Mouse (Mus musculus) midbrain, embryonic 11.5 days (tissue): ENCODE data around the gene Galnt9. TPM values are rescaled to one million over a fixed set of nuclear protein-coding genes. Genes with fewer than 3 reads are reported as not detected.

Experiments
- ATAC-seq: fragments of 200-750 bp; cut with Nextera tagmentation; 2 replicates; pipeline ENCODE4 v1.8.0; 2017; ENCODE audit warnings: moderate TSS enrichment, moderate library complexity; ENCODE audit not compliant: low FRiP score
- DNase-seq: peaks from one replicate; pipeline ENCODE4 v3.0.0; 2015; ENCODE audit warnings: low spot score; ENCODE audit errors: missing footprints
- H3K27ac ChIP-seq: fragments of 300-500 bp; sonication (generic); 2 replicates; pipeline ENCODE4 v1.5.1; 2014; ENCODE audit warnings: low read depth, low read length
- H3K27me3 ChIP-seq: fragments of 300-500 bp; sonication (generic); 2 replicates; pipeline ENCODE4 v1.6.1; 2014; ENCODE audit warnings: mild to moderate bottlenecking, low read length, moderate library complexity, mixed read lengths; ENCODE audit not compliant: control insufficient read depth, insufficient read depth
- H3K36me3 ChIP-seq: fragments of 300-500 bp; sonication (generic); 2 replicates; pipeline ENCODE4 v1.6.1; 2014; ENCODE audit warnings: mild to moderate bottlenecking, low read length, moderate library complexity, mixed read lengths; ENCODE audit not compliant: control insufficient read depth, insufficient read depth
- H3K4me1 ChIP-seq: fragments of 300-500 bp; sonication (generic); 2 replicates; pipeline ENCODE4 v1.6.1; 2014; ENCODE audit warnings: low read length; ENCODE audit not compliant: control insufficient read depth, insufficient read depth
- H3K4me2 ChIP-seq: fragments of 300-500 bp; sonication (generic); 2 replicates; pipeline ENCODE4 v1.6.1; 2014; ENCODE audit warnings: mild to moderate bottlenecking, moderate library complexity
- H3K4me3 ChIP-seq: fragments of 300-500 bp; sonication (generic); 2 replicates; pipeline ENCODE4 v1.5.1; 2014; ENCODE audit warnings: low read depth, low read length
- H3K9ac ChIP-seq: fragments of 300-500 bp; sonication (generic); 2 replicates; pipeline ENCODE4 v1.6.1; 2014; ENCODE audit warnings: low read length
- H3K9me3 ChIP-seq: fragments of 300-500 bp; sonication (generic); 2 replicates; pipeline ENCODE4 v1.6.1; 2016; ENCODE audit warnings: low read length; ENCODE audit not compliant: control insufficient read depth
- whole genome bisulfite sequencing: fragments of 180-500 bp; shearing (Covaris S2); extraction: QIAGEN DNeasy Blood & Tissue Kit; methylation state at CpG from one replicate; pipeline ENCODE4 v1.1.7; 2014; 5-methylcytosine and 5-hydroxymethylcytosine counted together
- polyA plus RNA-seq: library from polyadenylated mRNA; unstranded; fragments of >200 nt; fragmentation: Nextera tagmentation; extraction: Ambion mirVana; gene quantifications from 2 replicates; pipeline ENCODE4 v1.2.1, GENCODE M21; 2014

The Galnt9 gene
- polyA plus RNA-seq, 1 experiment from 2014 or later: 5.8 TPM

DNA sequence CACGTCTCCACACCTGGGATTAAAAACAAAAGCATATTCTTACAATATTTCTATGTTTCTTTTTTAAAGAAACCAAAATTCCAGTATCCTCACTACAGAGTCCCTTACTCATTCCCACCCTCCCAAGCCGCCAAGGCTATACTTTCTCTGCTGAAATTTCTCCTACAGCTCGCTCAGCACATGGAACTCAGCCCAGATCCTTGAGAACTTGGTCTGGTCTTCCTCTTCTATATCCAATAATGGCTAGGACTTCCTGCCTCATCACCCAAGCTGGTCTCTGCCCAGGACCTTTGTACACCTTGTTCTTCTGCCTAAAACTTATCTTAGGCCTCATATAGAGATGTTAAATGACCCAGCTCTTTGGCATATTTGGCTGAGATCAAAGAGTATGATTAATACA lies 37.3 kb upstream of the Galnt9 start:
- DNase-seq: no peak
- Histone ChIP-seq H3K36me3 (no peaks in the 10 kb centered on the region), H3K9ac (no peak overlapping the region), H3K4me3 (no peak overlapping the region), H3K27me3 (no peaks in the 10 kb centered on the region), H3K4me1 (no peaks in the 10 kb centered on the region), H3K4me2 (no peak overlapping the region), H3K27ac (no peak overlapping the region), H3K9me3 (no peaks in the 10 kb centered on the region)
- 83% methylated on average over 3 of the region's 3 CpGs for WGBS
- ATAC-seq: no peak

DNA sequence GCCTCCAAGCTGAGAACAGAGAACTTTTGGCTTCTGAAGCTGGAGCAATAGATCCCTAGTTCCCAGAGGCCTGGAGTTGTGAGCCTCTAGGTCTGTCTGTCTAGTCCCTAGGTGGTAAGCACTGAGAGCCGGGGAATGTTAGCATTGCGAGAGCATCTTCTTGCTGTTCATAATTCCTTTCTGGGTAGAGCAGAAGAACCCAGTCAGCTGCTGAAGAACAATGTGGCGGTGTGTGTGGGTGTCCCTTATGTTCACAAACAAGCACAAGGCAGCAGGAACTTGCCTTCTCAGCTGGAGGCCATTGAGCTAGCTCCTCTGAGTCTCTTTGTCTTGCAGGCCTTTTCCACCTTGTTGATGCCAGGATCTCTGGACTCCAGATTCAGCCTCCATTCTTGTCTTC lies 36.2 kb upstream of the Galnt9 start:
- Histone ChIP-seq H3K9ac (no peak overlapping the region), H3K4me1 (no peaks in the 10 kb centered on the region), H3K9me3 (no peaks in the 10 kb centered on the region), H3K4me3 (no peak overlapping the region), H3K4me2 (no peak overlapping the region), H3K27me3 (no peaks in the 10 kb centered on the region), H3K36me3 (no peaks in the 10 kb centered on the region), H3K27ac (no peak overlapping the region)
- 86% methylated on average over 3 of the region's 3 CpGs for WGBS
- no peak for ATAC-seq
- DNase-seq: peak; percentile 66

DNA sequence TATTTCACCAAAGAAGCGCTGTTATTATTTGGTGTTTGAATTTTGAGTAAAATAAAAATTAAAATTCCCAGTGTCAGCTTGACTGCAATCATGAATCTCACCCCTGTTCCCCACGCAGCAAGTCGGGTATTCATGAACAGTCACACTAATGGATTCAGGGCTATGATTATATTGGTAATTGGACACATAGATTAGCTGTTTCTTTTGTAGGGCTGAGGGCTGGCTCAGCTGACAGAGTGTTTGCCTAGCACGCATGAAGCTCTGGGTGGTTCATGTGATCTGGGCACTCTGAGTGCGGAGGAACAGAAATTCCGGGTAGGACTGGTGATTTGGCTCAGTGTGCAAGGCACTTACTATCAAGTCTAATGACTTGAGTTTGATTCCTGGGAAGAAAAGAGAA lies 33.8 kb upstream of the Galnt9 start:
- DNase-seq (peak; percentile 82), ATAC-seq (no peak)
- Histone ChIP-seq H3K9me3 (no peaks in the 10 kb centered on the region), H3K4me1 (no peaks in the 10 kb centered on the region), H3K4me3 (no peak overlapping the region), H3K9ac (no peak overlapping the region), H3K4me2 (no peak overlapping the region), H3K27me3 (no peaks in the 10 kb centered on the region), H3K27ac (no peak overlapping the region), H3K36me3 (no peaks in the 10 kb centered on the region)
- 78% methylated on average over 6 of the region's 6 CpGs for WGBS

DNA sequence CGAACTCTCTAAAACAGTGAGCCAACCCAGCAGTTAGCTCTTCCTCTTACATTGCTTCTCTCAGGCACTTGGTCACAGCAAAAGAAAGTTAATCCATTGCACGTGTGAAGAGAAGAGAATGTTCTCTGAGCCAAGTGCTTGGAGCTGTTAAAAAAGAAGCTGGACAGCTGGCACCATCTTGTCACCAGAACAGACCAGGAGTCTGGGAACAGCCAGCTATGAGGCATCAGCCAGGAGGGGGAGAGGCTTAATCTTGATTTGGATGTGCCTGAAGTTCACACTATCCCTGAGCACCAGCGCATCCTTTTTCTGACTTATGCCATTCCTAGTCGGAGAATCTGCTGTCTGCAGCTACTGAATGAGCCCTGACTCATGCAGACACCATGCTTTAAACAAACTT lies 30.4 kb upstream of the Galnt9 start:
- ATAC-seq (no peak), DNase-seq (no peak)
- Histone ChIP-seq H3K27me3 (no peaks in the 10 kb centered on the region), H3K4me1 (no peaks in the 10 kb centered on the region), H3K9me3 (no peaks in the 10 kb centered on the region), H3K27ac (no peak overlapping the region), H3K36me3 (no peaks in the 10 kb centered on the region), H3K9ac (no peak overlapping the region), H3K4me3 (no peak overlapping the region), H3K4me2 (no peak overlapping the region)
- WGBS: 82% methylated on average over 4 of the region's 4 CpGs

DNA sequence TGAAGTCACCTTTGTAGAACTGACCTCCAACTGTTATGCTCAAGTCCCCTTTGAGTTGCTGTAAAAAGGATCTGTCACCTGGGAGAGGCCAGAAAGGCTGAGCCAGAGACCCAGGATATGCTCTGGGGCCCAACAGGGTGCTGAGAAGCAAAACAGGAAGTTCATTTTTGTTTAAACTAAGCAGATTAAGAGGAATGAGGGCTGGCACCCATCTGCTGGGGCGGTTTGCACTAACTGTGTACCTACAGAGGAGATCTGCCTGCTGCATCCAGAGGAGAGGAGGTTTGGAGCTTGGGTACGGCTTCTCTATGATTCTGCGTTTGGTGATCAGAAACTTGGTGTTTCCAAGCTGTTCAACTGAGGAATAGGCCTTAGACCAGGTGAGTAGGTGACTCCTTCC lies 29.5 kb upstream of the Galnt9 start:
- ATAC-seq: no peak
- 76% methylated on average over 3 of the region's 3 CpGs for WGBS

DNA sequence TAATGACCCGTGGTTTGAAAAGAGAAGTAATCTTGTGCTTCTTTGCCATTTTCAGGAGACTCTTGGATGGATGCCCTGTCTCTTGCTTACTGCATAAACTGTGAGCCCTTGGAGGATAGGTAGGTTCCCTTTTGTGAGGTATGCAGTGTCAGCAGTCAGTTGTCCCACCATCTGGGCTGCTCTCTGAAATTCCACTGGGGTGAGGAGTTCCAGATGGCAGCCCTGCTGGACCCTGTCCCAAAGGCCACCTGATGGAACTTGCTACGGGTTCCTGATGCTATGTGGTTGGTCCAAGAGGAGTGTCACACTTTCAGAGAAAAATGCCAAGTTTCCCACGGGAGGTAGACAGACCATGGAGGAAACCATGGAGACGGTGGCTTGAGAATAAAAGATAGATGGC lies 27.8 kb upstream of the Galnt9 start:
- 76% methylated on average over 4 of the region's 4 CpGs for WGBS
- Histone ChIP-seq H3K36me3 (no peaks in the 10 kb centered on the region), H3K9ac (no peak overlapping the region), H3K27me3 (no peaks in the 10 kb centered on the region), H3K4me2 (no peak overlapping the region), H3K4me1 (no peaks in the 10 kb centered on the region), H3K4me3 (no peak overlapping the region), H3K9me3 (no peaks in the 10 kb centered on the region), H3K27ac (no peak overlapping the region)
- DNase-seq (no peak), ATAC-seq (no peak)

More for the DNA sequence above, 29.5 kb upstream of the Galnt9 start:
- H3K27ac ChIP-seq: no peak overlapping the region
- H3K27me3 ChIP-seq: no peaks in the 10 kb centered on the region
- no peaks in the 10 kb centered on the region for H3K9me3 ChIP-seq
- no peak overlapping the region for H3K9ac ChIP-seq
- H3K4me1 ChIP-seq: no peaks in the 10 kb centered on the region
- no peaks in the 10 kb centered on the region for H3K36me3 ChIP-seq
- peak; percentile 56 for DNase-seq
- no peak overlapping the region for H3K4me2 ChIP-seq
- H3K4me3 ChIP-seq: no peak overlapping the region

DNA sequence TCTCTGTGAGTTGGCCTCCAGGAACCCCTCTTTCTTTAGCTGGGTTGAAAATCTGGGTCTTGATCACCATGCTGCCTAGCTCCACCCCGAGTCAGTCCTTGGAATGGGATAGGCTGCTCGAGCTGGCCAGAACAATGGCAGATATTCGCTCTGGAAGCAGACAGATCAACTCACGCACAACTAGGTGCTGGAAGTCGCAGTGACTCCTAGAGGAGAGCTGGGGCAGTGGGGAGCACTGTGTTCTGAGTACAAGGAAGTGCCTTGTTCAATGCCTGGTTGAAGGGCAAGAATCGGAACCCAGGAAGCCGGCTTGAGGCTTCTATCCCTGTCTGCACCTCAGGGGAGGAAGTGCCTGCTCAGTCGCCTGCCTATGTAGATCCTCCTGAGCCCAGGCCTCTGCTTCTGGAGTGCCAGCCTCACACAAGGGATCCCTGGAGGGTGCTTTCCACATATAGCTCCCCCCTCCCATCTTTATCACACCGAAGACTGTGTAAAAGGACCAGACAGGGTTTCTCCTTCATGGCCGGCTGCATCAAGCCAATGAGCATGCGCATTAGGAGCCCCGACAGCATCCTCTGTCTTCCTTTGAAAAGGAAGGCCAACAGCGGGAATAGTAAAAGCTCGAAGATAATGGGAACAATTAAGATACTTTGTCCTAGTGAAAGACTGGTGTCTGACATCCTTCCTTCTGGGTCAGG lies 25.9 kb upstream of the Galnt9 start:
- H3K9ac ChIP-seq: peak overlapping the region; percentile 51
- peak overlapping the region; percentile 38 for H3K4me2 ChIP-seq
- H3K4me1 ChIP-seq: no peaks in the 10 kb centered on the region
- no peak overlapping the region for H3K27ac ChIP-seq
- H3K9me3 ChIP-seq: no peaks in the 10 kb centered on the region
- H3K36me3 ChIP-seq: no peaks in the 10 kb centered on the region
- no peaks in the 10 kb centered on the region for H3K27me3 ChIP-seq
- H3K4me3 ChIP-seq: no peak overlapping the region
- 25% methylated on average over 14 of the region's 14 CpGs for WGBS
- ATAC-seq: peak; percentile 38; the same call in 1 of the 2 replicates
- peak; percentile 88 for DNase-seq

DNA sequence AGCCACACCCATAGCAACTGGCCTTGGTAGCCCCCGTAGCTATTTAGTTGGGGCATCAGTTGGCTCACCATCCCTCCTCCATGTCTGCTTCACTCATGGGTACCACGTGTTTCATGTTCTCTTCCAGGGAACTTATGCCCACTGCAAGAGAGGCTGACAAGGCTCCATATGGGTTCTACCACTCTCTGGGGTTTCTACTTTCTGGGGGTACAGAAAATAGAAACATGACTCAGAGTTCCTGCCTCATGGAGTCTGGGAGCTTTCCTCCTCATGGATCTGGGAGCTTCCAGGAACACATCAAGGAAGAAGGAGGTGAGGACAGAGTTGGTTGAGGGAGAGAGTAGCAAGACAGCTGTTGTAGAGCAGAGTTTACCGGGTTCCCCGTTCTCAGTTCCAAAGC lies 23.2 kb upstream of the Galnt9 start:
- Histone ChIP-seq H3K27me3 (no peaks in the 10 kb centered on the region), H3K4me3 (no peak overlapping the region), H3K4me2 (no peak overlapping the region), H3K4me1 (no peaks in the 10 kb centered on the region), H3K36me3 (no peaks in the 10 kb centered on the region), H3K9me3 (no peaks in the 10 kb centered on the region), H3K27ac (no peak overlapping the region), H3K9ac (no peak overlapping the region)
- DNase-seq: no peak
- WGBS: 91% methylated on average over 4 of the region's 4 CpGs
- no peak for ATAC-seq

DNA sequence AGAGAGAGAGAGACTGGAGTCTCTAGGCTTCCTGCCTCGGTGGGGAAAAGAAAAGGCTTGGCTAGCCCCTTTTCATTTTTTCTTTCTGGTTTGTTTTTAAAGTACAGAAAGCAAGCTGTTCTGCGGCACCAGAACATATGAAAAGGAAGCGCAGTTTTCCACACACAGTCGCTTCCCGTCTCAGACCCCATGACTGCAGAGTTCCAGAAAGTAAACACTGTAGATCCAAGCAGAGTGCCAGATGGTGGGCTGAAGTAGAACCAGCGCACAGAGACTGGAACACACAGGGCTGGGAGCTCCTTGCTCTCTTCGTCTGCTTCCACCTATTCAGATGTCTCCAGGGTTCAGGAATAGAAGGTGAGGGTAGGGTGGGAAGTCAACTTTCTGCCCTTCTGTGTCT lies 22.3 kb upstream of the Galnt9 start:
- ATAC-seq (no peak), DNase-seq (peak; percentile 41)
- Histone ChIP-seq H3K27me3 (no peaks in the 10 kb centered on the region), H3K9me3 (no peaks in the 10 kb centered on the region), H3K4me3 (no peak overlapping the region), H3K9ac (no peak overlapping the region), H3K36me3 (no peaks in the 10 kb centered on the region), H3K4me1 (no peaks in the 10 kb centered on the region), H3K4me2 (no peak overlapping the region), H3K27ac (no peak overlapping the region)
- WGBS: 71% methylated on average over 7 of the region's 7 CpGs
